9 mouse cellular contexts compared by ENCODE assay signal in genomic region chr4:154636053-154636433, GRCm38 (mm10). TPM values are rescaled to one million over a fixed set of nuclear protein-coding genes. Genes with fewer than 3 reads are reported as not detected.
DNase-seq lines count a peak whose midpoint lies in the region; ATAC-seq lines count a peak whose summit lies in the region.
"Had no signal": no experiment of that assay in that cellular context is flagged by ENCODE, and none has a peak within 500 bp of the region (broad histone marks: within the 10 kb centered on the region; RNA-seq: fewer than 3 reads in every experiment).

No protein-coding gene starts in this region.

- H3K4me1 ChIP-seq in erythroblast, embryonic 14.5 days (ENCODE audit: control insufficient read depth): no peaks in the 10 kb centered on the region
- peaks cover 20% of the 10 kb centered on the region for H3K4me1 ChIP-seq in heart, embryonic 11.5 days (ENCODE audit: control insufficient read depth, insufficient read depth, low read length)

- DNase-seq in R1 (ENCODE audit: low read depth, low spot score): peak; percentile 64
- DNase-seq in kidney, postnatal 14 days: peak; percentile 60
- DNase-seq in spleen, postnatal 14 days (ENCODE audit: low spot score in 2 of 2): no peak
- no peak for DNase-seq in left cerebral cortex, adult 8-10 months (ENCODE audit: low spot score in 2 of 2)

- H3K36me3 ChIP-seq in erythroblast, embryonic 14.5 days (ENCODE audit: control insufficient read depth): no peaks in the 10 kb centered on the region
- H3K36me3 ChIP-seq in heart, embryonic 11.5 days (ENCODE audit: control insufficient read depth, insufficient read depth, low read length): no peaks in the 10 kb centered on the region

- H3K27me3 ChIP-seq in erythroblast, embryonic 14.5 days (ENCODE audit: control insufficient read depth): peaks cover 96% of the 10 kb centered on the region
- H3K27me3 ChIP-seq in heart, embryonic 11.5 days (ENCODE audit: control insufficient read depth, insufficient read depth, low read length): peaks cover 78% of the 10 kb centered on the region

- H3K9me3 ChIP-seq in erythroblast, embryonic 14.5 days (ENCODE audit: control insufficient read depth, low read length): peaks cover 2% of the 10 kb centered on the region; the same call in 1 of the 2 replicates
- H3K9me3 ChIP-seq in heart, embryonic 11.5 days (replicated peaks; ENCODE audit: control insufficient read depth, low read length): no peaks in the 10 kb centered on the region

- peak overlapping the region; percentile 85 for H3K4me2 ChIP-seq in heart, embryonic 11.5 days

- no peak for ATAC-seq in erythroblast, adult 5-6 weeks (replicated peaks; ENCODE audit: low FRiP score, poor library complexity, severe bottlenecking)
- ATAC-seq in heart, embryonic 11.5 days (replicated peaks; ENCODE audit: insufficient number of reproducible peaks, low FRiP score, low TSS enrichment): peak; percentile 41
- 0 out of 2 replicates have a peak, but pooled peaks have one; percentile 6 for ATAC-seq in megakaryocyte progenitor cell, adult 5-6 weeks (replicated peaks; ENCODE audit: poor library complexity)

- peak overlapping the region; percentile 91 for H3K9ac ChIP-seq in heart, embryonic 11.5 days (ENCODE audit: low read depth, low read length)

- H3K27ac ChIP-seq in heart, embryonic 11.5 days (ENCODE audit: low read depth, low read length): peak overlapping the region; percentile 91

- WGBS in heart, embryonic 11.5 days (ENCODE audit: insufficient replicate concordance): 2% methylated on average over 27 of the region's 30 CpGs

- H3K4me3 ChIP-seq in erythroblast, embryonic 14.5 days (replicated peaks): peak overlapping the region; percentile 50
- peak overlapping the region; percentile 79 for H3K4me3 ChIP-seq in heart, embryonic 11.5 days (ENCODE audit: low read depth, low read length)

RNA-seq across cellular contexts. Expression of gene Prdm16, which starts 0.6 kb away (rescaled TPM):
- 0.03 and 0.12 TPM in 2 replicates for polyA plus RNA-seq in erythroblast, embryonic 14.5 days (2012)
- 2.1 TPM in 1 of 2 replicates, not detected in the other for total RNA-seq in erythroblast, adult 5-6 weeks (2015; ENCODE audit: low replicate concordance)
- total RNA-seq in erythroblast, adult 5-6 weeks (2017; ENCODE audit: low replicate concordance): 1.7 and 3.0 TPM in 2 replicates
- polyA plus RNA-seq in heart, embryonic 11.5 days (2014; fragmentation: Nextera tagmentation; extraction: Ambion mirVana): 14.2 and 14.8 TPM in 2 replicates
- 0.79 and 2.1 TPM in 2 replicates for total RNA-seq in megakaryocyte progenitor cell, adult 5-6 weeks (2015)
- 1.6 and 6.2 TPM in 2 replicates for total RNA-seq in megakaryocyte progenitor cell, adult 5-6 weeks (2017)
- 10 to 100 TPM in 3 of 4 experiments, 1 to 10 TPM in 1; 9.1 to 11.7 (median 11.2) TPM for total RNA-seq in left cerebral cortex, adult 8-10 months (2022)

RNA-seq across cellular contexts. Expression of gene Actrt2, which starts 31.6 kb away (rescaled TPM):
- not detected in 2 replicates for polyA plus RNA-seq in erythroblast, embryonic 14.5 days (2012)
- total RNA-seq in erythroblast, adult 5-6 weeks (2015; ENCODE audit: low replicate concordance): not detected in 2 replicates
- not detected in 2 replicates for total RNA-seq in erythroblast, adult 5-6 weeks (2017; ENCODE audit: low replicate concordance)
- polyA plus RNA-seq in heart, embryonic 11.5 days (2014; fragmentation: Nextera tagmentation; extraction: Ambion mirVana): not detected in 2 replicates
- not detected in 2 replicates for total RNA-seq in megakaryocyte progenitor cell, adult 5-6 weeks (2015)
- total RNA-seq in megakaryocyte progenitor cell, adult 5-6 weeks (2017): not detected in 2 replicates
- not detected for total RNA-seq in left cerebral cortex, adult 8-10 months (2022)
- total RNA-seq: hematopoietic stem cell, adult 5-6 weeks had no signal

Comparison
In these comparisons a context has a peak if more than half of its experiments do, and no peak if none do; other contexts are left out.
1. DNase-seq: peak in R1 (single experiment) and kidney, postnatal 14 days (single experiment); none in spleen, postnatal 14 days (0 of 2) and left cerebral cortex, adult 8-10 months (0 of 2).